In genomic region chr12:4740823-4741222, GRCm38 (mm10) we compare ENCODE assay signal across 9 mouse cellular contexts.
"Had no signal": no experiment of that assay in that cellular context is flagged by ENCODE, and none has a peak within 500 bp of the region (broad histone marks: within the 10 kb centered on the region; RNA-seq: fewer than 3 reads in every experiment).

No protein-coding gene starts in this region.

- ATAC-seq: lung, postnatal 0 days; midbrain, embryonic 13.5 days had no signal

- DNase-seq: kidney, postnatal 36 days; layer of hippocampus, adult 9-11 months; layer of hippocampus, postnatal 36 days; liver; lung, adult 2 months; lung, postnatal 36 days; thymus, postnatal 4 days had no signal
